Mouse (Mus musculus): ENCODE results near the gene Atp12a.

DNA sequence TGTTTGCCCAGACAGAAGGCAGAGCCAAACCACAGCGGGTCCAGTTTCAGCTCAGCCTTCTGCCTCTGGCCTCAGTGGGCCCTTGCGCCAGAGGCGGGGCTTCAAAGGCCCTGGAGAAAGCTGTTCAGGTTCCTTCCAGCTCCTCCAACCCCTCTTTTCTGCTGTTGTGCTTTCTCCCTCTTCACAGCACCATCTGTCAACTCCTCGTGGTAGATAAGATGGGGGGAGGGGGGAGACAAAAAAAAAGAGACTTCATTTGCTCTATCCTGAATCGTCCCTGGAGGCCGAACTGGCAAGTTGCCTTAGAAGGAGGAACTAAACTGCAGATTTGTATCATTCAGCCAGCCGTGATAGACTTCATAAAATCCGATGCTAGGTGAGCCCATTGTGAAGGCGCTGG lies 27.8 kb upstream of the Atp12a start:
- TF ChIP-seq HCFC1 (IDR thresholded peaks at IDR 0.05; ENCODE audit: borderline replicate concordance, insufficient read depth, low read length) (no peak), CHD2 (IDR thresholded peaks at IDR 0.05; ENCODE audit: low read depth, low read length) (no peak), ZC3H11A (IDR thresholded peaks at IDR 0.05; ENCODE audit: borderline replicate concordance, low read depth, low read length) (no peak), MAFK (IDR thresholded peaks at IDR 0.05; ENCODE audit: insufficient read depth, low read depth, low read length) (no peak)

Data from ES-E14 (cell line).